Mouse (Mus musculus) adrenal gland, postnatal 0 days (tissue): ENCODE results near the gene 5530400C23Rik. TPM values are rescaled to one million over a fixed set of nuclear protein-coding genes. Genes with fewer than 3 reads are reported as not detected.

Experiments used
- polyA plus RNA-seq: library from polyadenylated mRNA; unstranded; fragments of >200 nt; fragmentation: Nextera tagmentation; extraction: Ambion mirVana; gene quantifications from 2 replicates; pipeline ENCODE4 v1.2.1, GENCODE M21; 2015

5530400C23Rik gene
- not detected in 2 replicates for polyA plus RNA-seq

GRCm38 (mm10) chr6:133291916-133292315 is at the start of gene 5530400C23Rik:
Gene 5530400C23Rik, plus strand, starts transcription at chr6:133292216.

Other genes with a start within 250 kb of the 5530400C23Rik start
- gene Tas2r140, start 236.4 kb upstream of the 5530400C23Rik start, polyA plus RNA-seq: not detected in 2 replicates
- gene Smim10l1, start 187.3 kb upstream of the 5530400C23Rik start, polyA plus RNA-seq: 67.5 and 81.2 TPM in 2 replicates